Mouse (Mus musculus): Measurements from ENCODE around the gene Stil. TPM values are rescaled to one million over a fixed set of nuclear protein-coding genes. Genes with fewer than 3 reads are reported as not detected.
A peak's percentile ranks its signal among the peaks of the same experiment; 100 is the strongest.

The Stil gene
- total RNA-seq, 2 experiments from 2014 or later, result 0.20 to 0.23 TPM

DNA sequence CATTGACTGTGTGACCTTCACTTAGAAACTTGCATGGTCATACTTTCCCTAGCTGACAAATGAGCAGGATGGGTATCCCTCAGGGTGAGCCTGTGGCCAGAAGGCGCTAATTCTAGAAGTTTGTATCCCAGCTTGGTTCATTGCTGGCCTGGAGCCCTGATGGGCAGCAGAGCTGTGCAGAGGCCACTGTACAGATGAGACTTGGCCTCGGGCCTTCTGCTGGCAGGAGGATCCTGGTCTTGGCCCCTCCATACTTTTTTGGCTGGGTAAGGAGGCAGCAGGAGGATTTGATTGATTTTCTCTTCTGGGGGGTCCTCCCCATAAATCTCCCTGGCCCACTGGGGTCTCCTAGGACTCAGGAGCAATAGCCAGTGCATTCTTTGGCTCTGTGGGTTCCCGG lies 83.1 kb downstream of the Stil start:
- DNase-seq, result no peak

GRCm38 (mm10) chr4:115085522-115086095 lies 85.7 kb downstream of the Stil start:
- DNase-seq, result peak; percentile 59 to 78

DNA sequence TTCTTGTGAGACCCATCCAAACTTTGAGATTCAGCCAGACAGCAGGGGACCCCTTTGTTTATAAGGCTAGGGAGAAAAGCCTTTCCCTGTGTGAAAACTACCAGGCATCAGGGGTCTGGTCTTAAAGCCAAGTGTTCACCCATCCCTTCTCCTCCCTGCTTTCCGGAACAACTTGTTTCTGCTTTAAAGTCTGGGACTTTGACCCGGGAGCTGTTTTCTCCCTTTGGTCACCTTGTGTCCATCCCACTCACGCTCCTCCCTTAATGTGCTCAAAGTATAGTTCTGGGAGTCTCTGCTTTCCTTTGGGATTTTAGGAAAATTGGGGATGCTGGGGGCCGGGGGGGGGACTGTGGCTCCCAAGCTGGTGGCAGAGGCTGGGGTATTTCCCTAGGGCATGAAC lies 86.3 kb downstream of the Stil start:
- no peak for DNase-seq

- DNase-seq, result no peak
Measured at GRCm38 (mm10) chr4:115086763-115087415, 86.9 kb downstream of the Stil start.

DNA sequence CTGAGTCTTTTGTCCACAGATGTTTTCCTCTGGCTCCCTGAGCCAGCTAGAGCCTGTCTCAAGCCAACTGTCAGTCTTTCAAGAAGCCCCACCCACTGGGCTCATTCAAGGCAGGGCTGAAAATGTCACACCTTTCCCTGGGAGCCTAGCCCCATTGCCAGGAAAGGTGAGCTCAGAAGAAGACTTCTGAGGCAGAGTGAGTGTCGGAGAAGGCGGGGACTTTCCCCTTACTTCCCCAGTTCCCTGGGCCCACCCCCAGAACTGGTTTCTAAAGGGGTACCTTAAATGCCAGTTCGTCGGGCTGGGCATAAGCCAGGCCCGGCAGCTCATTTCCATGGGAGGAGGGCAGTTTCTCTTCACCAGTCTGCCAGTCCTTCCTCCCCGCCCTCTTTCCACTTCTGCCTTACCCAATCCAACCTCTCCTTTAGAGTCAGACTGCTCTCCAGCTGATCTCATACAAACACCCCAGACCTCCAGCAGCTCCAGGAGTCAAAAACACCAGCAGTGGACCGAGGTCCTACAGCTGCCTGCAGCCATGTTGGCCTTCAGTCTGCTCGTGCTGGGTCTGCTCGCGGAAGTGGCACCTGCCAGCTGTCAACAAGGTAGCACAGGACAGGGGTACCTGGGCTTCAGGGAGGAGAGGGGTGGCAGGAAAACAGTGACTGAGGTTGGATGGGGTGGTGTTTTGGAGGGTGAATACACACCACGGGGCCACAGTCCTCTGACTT lies 88.8 kb downstream of the Stil start, which contains the start of gene Pdzk1ip1:
Gene Pdzk1ip1 (plus strand): TSS at position 98 of the 728 bp plus-strand sequence.
- no peak for DNase-seq

GRCm38 (mm10) chr4:115090592-115090991 lies 90.6 kb downstream of the Stil start:
- DNase-seq, result no peak

DNA sequence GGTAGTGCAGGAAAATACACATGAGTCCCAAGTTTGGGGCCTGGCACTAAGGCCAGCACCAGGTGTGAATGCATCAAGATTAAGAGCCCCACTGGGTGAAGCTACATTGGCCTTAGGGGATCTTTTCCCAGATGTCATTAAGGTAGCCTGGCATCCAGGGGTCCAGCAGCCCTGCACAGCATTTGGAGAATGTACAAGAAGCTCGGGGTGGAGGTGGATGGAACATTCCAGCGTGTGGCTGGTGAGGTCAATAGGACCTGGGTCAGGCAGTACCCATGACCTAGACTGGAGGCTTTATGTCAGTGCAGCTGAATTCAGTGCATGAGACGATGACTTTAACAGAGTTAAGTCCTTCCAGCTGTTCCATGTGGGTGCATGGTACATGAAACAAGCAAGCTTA lies 91.8 kb downstream of the Stil start:
- no peak for DNase-seq

Other genes with a start within 250 kb of the Stil start
- not detected for gene Gm12830, start 178.4 kb upstream of the Stil start, total RNA-seq (2021)
- gene Foxd2, start 91.3 kb upstream of the Stil start, total RNA-seq (2021), result under 1 TPM; 0.35 to 0.49 TPM
- gene Foxe3, start 74.1 kb upstream of the Stil start, total RNA-seq (2021), result not detected
- 10 to 100 TPM; 36.5 to 36.6 TPM for gene Cmpk1, start 12.9 kb upstream of the Stil start, total RNA-seq (2021)
- gene Tal1, start 56.3 kb downstream of the Stil start, total RNA-seq (2021), result 1 to 10 TPM; 2.3 to 3.7 TPM
- gene Pdzk1ip1, start 88.5 kb downstream of the Stil start, total RNA-seq (2021), result under 1 TPM; 0.42 to 0.67 TPM
- gene Cyp4x1, start 134.1 kb downstream of the Stil start, total RNA-seq (2021), result not detected
- gene Cyp4a29, start 241.9 kb downstream of the Stil start, total RNA-seq (2021), result not detected

Data from heart, adult 18-20 months (tissue).